Mouse (Mus musculus): ENCODE data around the gene Exoc8. TPM values are rescaled to one million over a fixed set of nuclear protein-coding genes. Genes with fewer than 3 reads are reported as not detected.

Gene Exoc8
- total RNA-seq (2021), result 10 to 100 TPM; 18.8 to 20.2 TPM
- polyA plus RNA-seq (2012; rRNA removed), result 6.8 and 9.7 TPM in 2 replicates
- long read RNA-seq, full-length matches to known transcripts, result 16 of 16 reads
- long read RNA-seq, partial matches to known transcripts, result 0 of 16 reads
- long read RNA-seq, other reads (novel, unspliced or antisense), result 0 of 16 reads

DNA sequence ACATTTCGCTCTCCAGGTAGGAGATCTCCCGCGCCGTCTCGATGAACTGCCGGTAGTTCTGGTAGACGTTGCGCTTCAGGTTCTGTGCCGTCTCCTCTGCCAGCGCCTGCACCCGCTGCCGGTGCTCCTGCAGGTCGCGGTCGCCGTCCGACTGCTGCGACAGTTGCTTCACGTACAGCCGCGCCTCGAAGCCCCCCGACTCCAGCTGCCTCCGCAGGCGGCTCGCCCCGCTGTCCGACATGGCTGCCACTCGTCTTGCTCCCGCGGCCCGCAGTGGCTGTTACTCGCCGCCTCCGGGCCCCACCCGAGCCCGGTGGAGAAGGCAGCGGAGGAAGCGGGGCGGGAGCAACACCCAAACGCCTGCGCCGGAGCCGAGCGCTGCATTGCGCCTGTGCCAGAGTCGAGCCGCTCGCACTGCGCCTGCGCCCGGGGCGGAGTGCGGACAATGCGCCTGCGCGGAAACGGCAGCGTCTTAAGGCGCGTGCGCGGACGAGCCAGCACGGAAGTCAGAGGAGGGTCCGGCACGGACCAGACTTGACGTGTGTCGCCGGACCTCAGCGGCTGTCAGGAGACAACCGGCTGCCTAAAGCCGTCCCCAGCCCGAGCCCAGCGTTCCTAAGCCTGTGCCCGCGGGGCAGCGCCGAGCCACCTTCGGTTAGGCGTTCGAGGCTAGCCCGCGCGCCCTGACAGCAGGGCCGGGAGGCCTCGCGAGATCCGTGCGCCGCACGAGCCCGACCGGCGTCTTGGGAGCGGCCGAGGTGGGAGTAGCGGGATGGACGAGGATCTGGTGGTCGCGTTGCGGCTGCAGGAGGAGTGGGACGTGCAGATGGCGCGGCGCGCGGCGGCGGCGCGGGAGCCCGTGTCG, at the start of gene Exoc8, which contains the start of gene Sprtn:
Gene Exoc8 (minus strand): TSS at position 320 of the 865 bp plus-strand sequence.
Gene Sprtn (plus strand): TSS at position 501 of the 865 bp plus-strand sequence.
- H3K36me3 ChIP-seq (ENCODE audit: control insufficient read depth, insufficient read depth, low read length), result peaks cover 17% of the 10 kb centered on the region
- H3K9ac ChIP-seq (ENCODE audit: low read depth, low read length), result peak within 1 kb of the TSS; percentile 95
- peaks cover 15% of the 10 kb centered on the region for H3K4me1 ChIP-seq (ENCODE audit: control insufficient read depth, insufficient read depth, low read length)
- intact Hi-C loops (cut with DNase I), result loop anchor here (2.0 to 5.0 kb wide), 3 partner anchors 49 to 137 kb away; partner anchors contain the start of gene Tsnax
- under 1% methylated on average over 113 of the region's 114 CpGs for WGBS
- H3K27ac ChIP-seq, result peak within 1 kb of the TSS; percentile 95
- TF ChIP-seq EP300 (IDR thresholded peaks at IDR 0.05; ENCODE audit: insufficient read depth, low read depth, low read length) (no peak), POLR2A (IDR thresholded peaks at IDR 0.05; ENCODE audit: insufficient read depth, low read depth, low read length) (peak; percentile 88)
- peaks cover 1% of the 10 kb centered on the region for H3K79me2 ChIP-seq (replicated peaks; ENCODE audit: control insufficient read depth, insufficient read depth, low read length)
- no peaks in the 10 kb centered on the region for H3K27me3 ChIP-seq (ENCODE audit: control insufficient read depth, insufficient read depth, low read length)
- H3K4me3 ChIP-seq, result peak within 1 kb of the TSS; percentile 83
- DNase-seq, result peak; percentile 98 to 99

DNA sequence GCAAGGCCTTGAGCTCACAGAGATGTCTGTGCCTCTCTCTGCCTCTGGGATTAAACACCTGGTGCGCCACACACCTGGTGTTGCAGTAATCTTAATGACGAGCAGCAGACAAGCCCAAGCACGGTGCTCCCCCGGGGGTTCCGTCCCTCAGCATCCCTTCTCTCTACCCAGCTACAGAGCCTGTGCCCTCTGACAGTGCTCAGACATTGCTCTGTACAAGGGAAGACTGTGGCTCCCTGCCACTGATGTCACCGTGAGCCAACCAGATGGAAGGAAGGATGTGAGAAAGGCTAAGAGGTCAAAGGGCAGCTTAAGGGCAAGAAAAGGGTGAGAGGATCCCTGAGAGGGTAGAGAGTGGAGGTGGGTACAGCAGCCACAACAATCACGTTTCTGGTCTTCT, 46.9 kb upstream of the Exoc8 start:
- intact Hi-C loops (cut with DNase I), result no loop called here
- peaks cover 23% of the 10 kb centered on the region for H3K4me1 ChIP-seq (ENCODE audit: control insufficient read depth, insufficient read depth, low read length)
- peak in 1 of 2 experiments; percentile 30 for DNase-seq
- H3K4me3 ChIP-seq, result peak overlapping the region; percentile 20; the same call in 1 of the 2 replicates
- no peak overlapping the region; the same call in 1 of the 2 replicates for H3K9ac ChIP-seq (ENCODE audit: low read depth, low read length)
- peaks cover 29% of the 10 kb centered on the region for H3K79me2 ChIP-seq (replicated peaks; ENCODE audit: control insufficient read depth, insufficient read depth, low read length)
- peak overlapping the region; percentile 23; the same call in 1 of the 2 replicates for H3K27ac ChIP-seq
- no peaks in the 10 kb centered on the region for H3K27me3 ChIP-seq (ENCODE audit: control insufficient read depth, insufficient read depth, low read length)
- TF ChIP-seq POLR2A (IDR thresholded peaks at IDR 0.05; ENCODE audit: insufficient read depth, low read depth, low read length) (no peak), CTCF (IDR thresholded peaks at IDR 0.05) (no peak), EP300 (IDR thresholded peaks at IDR 0.05; ENCODE audit: insufficient read depth, low read depth, low read length) (no peak)
- WGBS, result 48% methylated on average over 7 of the region's 7 CpGs
- peaks cover 11% of the 10 kb centered on the region for H3K36me3 ChIP-seq (ENCODE audit: control insufficient read depth, insufficient read depth, low read length)

DNA sequence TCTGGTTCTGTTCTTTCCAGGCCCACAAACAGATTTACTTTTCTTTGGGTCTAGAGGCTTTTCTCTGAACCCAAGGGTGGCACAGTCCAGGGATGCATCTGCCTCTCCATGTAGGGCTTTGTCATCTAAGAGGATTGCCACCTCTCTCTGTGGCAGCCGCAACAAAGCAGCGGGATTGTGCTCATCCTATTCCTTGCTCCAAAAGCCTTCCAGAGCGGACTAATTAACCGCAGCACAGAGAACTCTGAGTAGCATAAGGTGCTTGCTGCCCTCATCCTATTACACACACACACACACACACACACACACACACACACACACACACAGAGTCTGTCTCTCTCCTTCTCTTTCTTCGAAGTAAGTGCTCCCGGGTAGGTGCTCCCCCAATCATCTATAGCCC, 46.3 kb upstream of the Exoc8 start:
- H3K9ac ChIP-seq (ENCODE audit: low read depth, low read length), result peak overlapping the region; percentile 37
- no peak for DNase-seq
- peaks cover 11% of the 10 kb centered on the region for H3K36me3 ChIP-seq (ENCODE audit: control insufficient read depth, insufficient read depth, low read length)
- WGBS, result 68% methylated on average over 6 of the region's 6 CpGs
- no peaks in the 10 kb centered on the region for H3K27me3 ChIP-seq (ENCODE audit: control insufficient read depth, insufficient read depth, low read length)
- peak overlapping the region; percentile 15; the same call in 1 of the 2 replicates for H3K27ac ChIP-seq
- intact Hi-C loops (cut with DNase I), result no loop called here
- H3K4me3 ChIP-seq, result no peak overlapping the region; the same call in 1 of the 2 replicates
- H3K79me2 ChIP-seq (replicated peaks; ENCODE audit: control insufficient read depth, insufficient read depth, low read length), result peaks cover 30% of the 10 kb centered on the region
- peaks cover 23% of the 10 kb centered on the region for H3K4me1 ChIP-seq (ENCODE audit: control insufficient read depth, insufficient read depth, low read length)
- TF ChIP-seq POLR2A (IDR thresholded peaks at IDR 0.05; ENCODE audit: insufficient read depth, low read depth, low read length) (no peak), CTCF (IDR thresholded peaks at IDR 0.05) (no peak), EP300 (IDR thresholded peaks at IDR 0.05; ENCODE audit: insufficient read depth, low read depth, low read length) (no peak)

DNA sequence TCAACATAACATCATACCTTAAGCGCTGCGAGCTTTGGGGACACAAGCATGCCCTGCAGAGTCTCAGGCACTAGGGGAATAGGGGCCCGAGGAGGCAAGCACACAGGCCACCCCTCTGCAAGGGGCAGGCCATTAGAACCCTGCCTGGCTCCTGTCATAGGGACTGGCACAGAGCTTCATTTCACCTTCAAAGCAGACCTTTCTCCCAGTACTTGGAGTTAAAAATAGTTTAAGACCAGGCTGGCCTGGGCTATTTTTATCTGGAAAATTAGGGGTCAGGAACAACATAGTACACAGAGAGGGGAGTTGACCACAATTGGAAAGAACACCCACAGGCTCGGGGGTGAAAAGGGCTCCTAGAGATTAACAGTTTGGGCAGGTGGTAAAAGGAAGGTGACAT, 39.8 kb upstream of the Exoc8 start:
- H3K79me2 ChIP-seq (replicated peaks; ENCODE audit: control insufficient read depth, insufficient read depth, low read length), result peaks cover 22% of the 10 kb centered on the region
- H3K36me3 ChIP-seq (ENCODE audit: control insufficient read depth, insufficient read depth, low read length), result peaks cover 11% of the 10 kb centered on the region
- H3K27ac ChIP-seq, result peak overlapping the region; percentile 87
- WGBS, result 64% methylated on average over 4 of the region's 4 CpGs
- TF ChIP-seq EP300 (IDR thresholded peaks at IDR 0.05; ENCODE audit: insufficient read depth, low read depth, low read length) (no peak), CTCF (IDR thresholded peaks at IDR 0.05) (no peak), POLR2A (IDR thresholded peaks at IDR 0.05; ENCODE audit: insufficient read depth, low read depth, low read length) (no peak)
- H3K4me3 ChIP-seq, result no peak overlapping the region
- H3K9ac ChIP-seq (ENCODE audit: low read depth, low read length), result no peak overlapping the region
- intact Hi-C loops (cut with DNase I), result no loop called here
- DNase-seq, result no peak
- H3K4me1 ChIP-seq (ENCODE audit: control insufficient read depth, insufficient read depth, low read length), result peaks cover 25% of the 10 kb centered on the region
- H3K27me3 ChIP-seq (ENCODE audit: control insufficient read depth, insufficient read depth, low read length), result no peaks in the 10 kb centered on the region

DNA sequence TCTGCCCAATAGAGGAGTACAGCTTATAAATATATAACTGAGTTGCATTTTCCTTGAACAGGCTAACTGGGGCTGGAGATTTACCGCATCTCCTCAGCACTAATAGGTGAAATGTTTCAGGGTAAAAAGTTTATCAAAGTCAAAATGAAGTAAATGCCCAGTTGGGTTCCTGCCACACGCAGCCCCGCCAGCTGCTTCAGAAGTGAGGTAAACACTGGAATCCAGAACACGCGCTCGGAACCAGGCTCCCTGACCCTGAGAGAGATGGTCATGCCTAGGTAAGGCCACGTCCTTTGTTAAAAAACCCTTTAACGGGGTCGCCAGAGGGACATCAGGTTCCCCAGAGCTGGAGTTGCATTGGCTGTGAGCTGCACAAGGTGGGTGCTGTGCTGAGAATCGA, 39.2 kb upstream of the Exoc8 start:
- Histone ChIP-seq H3K9ac (ENCODE audit: low read depth, low read length) (no peak overlapping the region), H3K4me3 (no peak overlapping the region), H3K27me3 (ENCODE audit: control insufficient read depth, insufficient read depth, low read length) (no peaks in the 10 kb centered on the region), H3K36me3 (ENCODE audit: control insufficient read depth, insufficient read depth, low read length) (peaks cover 11% of the 10 kb centered on the region), H3K4me1 (ENCODE audit: control insufficient read depth, insufficient read depth, low read length) (peaks cover 23% of the 10 kb centered on the region), H3K79me2 (replicated peaks; ENCODE audit: control insufficient read depth, insufficient read depth, low read length) (peaks cover 20% of the 10 kb centered on the region), H3K27ac (peak overlapping the region; percentile 87)
- no peak for DNase-seq
- TF ChIP-seq EP300 (IDR thresholded peaks at IDR 0.05; ENCODE audit: insufficient read depth, low read depth, low read length) (no peak), POLR2A (IDR thresholded peaks at IDR 0.05; ENCODE audit: insufficient read depth, low read depth, low read length) (no peak), CTCF (IDR thresholded peaks at IDR 0.05) (no peak)
- intact Hi-C loops (cut with DNase I), result no loop called here
- WGBS, result 86% methylated on average over 10 of the region's 10 CpGs
